Mouse (Mus musculus) midbrain, embryonic 16.5 days (tissue): ENCODE data around the gene Sbno2. TPM values are rescaled to one million over a fixed set of nuclear protein-coding genes. Genes with fewer than 3 reads are reported as not detected.

ENCODE experiments used
- ATAC-seq: fragments of 200-750 bp; cut with Nextera tagmentation; 2 replicates; pipeline ENCODE4 v1.8.0; 2017; ENCODE audit warnings: moderate TSS enrichment
- H3K27ac ChIP-seq: fragments of 300-500 bp; sonication (generic); 2 replicates; pipeline ENCODE4 v1.5.1; 2014; ENCODE audit warnings: mild to moderate bottlenecking, low read length, mixed read lengths
- H3K27me3 ChIP-seq: fragments of 300-500 bp; sonication (generic); 2 replicates; pipeline ENCODE4 v1.6.1; 2014; ENCODE audit warnings: low read depth, low read length, mixed read lengths; ENCODE audit not compliant: control insufficient read depth, insufficient read depth
- H3K36me3 ChIP-seq: fragments of 300-500 bp; sonication (generic); 2 replicates; pipeline ENCODE4 v1.6.1; 2014; ENCODE audit warnings: mild to moderate bottlenecking, low read length, moderate library complexity, mixed read lengths; ENCODE audit not compliant: control insufficient read depth, insufficient read depth
- H3K4me1 ChIP-seq: fragments of 300-500 bp; sonication (generic); 2 replicates; pipeline ENCODE4 v1.6.1; 2014; ENCODE audit warnings: mild to moderate bottlenecking, low read length, mixed read lengths; ENCODE audit not compliant: control insufficient read depth, insufficient read depth
- H3K4me2 ChIP-seq: fragments of 300-500 bp; sonication (generic); 2 replicates; pipeline ENCODE4 v1.6.1; 2014; ENCODE audit warnings: mild to moderate bottlenecking, low read length, mixed read lengths
- H3K4me3 ChIP-seq: fragments of 300-500 bp; sonication (generic); 2 replicates; pipeline ENCODE4 v1.5.1; 2014; ENCODE audit warnings: low read depth, mild to moderate bottlenecking, low read length, moderate library complexity, mixed read lengths
- H3K9ac ChIP-seq: fragments of 300-500 bp; sonication (generic); 2 replicates; pipeline ENCODE4 v1.6.1; 2014; ENCODE audit warnings: low read depth, low read length, mixed read lengths
- H3K9me3 ChIP-seq: fragments of 300-500 bp; sonication (generic); replicated peaks from 2 replicates; pipeline ENCODE4 v1.6.1; 2014; ENCODE audit warnings: mild to moderate bottlenecking, low read length, mixed read lengths; ENCODE audit not compliant: control insufficient read depth, poor library complexity, severe bottlenecking
- WGBS: fragments of 180-500 bp; shearing (Covaris S2); extraction: QIAGEN DNeasy Blood & Tissue Kit; methylation state at CpG from one replicate; pipeline ENCODE4 v1.1.7; 2014; 5-methylcytosine and 5-hydroxymethylcytosine counted together
- polyA plus RNA-seq: library from polyadenylated mRNA; unstranded; fragments of >200 nt; fragmentation: Nextera tagmentation; extraction: Ambion mirVana; gene quantifications from 2 replicates; pipeline ENCODE4 v1.2.1, GENCODE M21; 2015

The Sbno2 gene
- 11.6 and 12.5 TPM in 2 replicates for polyA plus RNA-seq

DNA sequence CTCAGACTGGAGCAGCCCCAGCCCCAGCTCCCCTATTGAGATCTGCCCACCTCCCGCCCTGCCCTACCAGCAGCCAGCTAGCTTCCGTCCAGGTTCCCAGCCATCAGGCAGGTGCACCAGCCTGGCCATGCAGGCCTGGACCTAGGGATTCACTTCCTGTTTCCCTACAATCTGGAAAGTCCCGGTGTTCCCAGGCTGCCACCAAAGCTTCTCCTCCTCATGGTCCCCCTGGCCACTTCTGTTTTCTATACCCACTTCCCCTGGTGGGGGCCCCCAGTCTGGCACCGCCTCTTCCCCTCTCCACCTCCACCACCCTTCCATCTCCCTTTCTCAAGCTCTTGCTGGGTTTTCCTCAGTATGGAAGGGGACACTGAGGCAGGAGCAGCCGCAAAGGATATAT, at the start of gene Sbno2:
Gene Sbno2, minus strand, starts transcription at position 112 of the 400 bp plus-strand sequence.
- Histone ChIP-seq H3K4me3 (no peak within 1 kb of the TSS), H3K36me3 (no peaks in the 10 kb centered on the region), H3K9ac (no peak within 1 kb of the TSS), H3K4me1 (peaks cover 11% of the 10 kb centered on the region), H3K27ac (no peak within 1 kb of the TSS), H3K4me2 (no peak within 1 kb of the TSS), H3K27me3 (no peaks in the 10 kb centered on the region), H3K9me3 (no peaks in the 10 kb centered on the region)
- no peak for ATAC-seq
- WGBS, result 76% methylated on average over 5 of the region's 5 CpGs

DNA sequence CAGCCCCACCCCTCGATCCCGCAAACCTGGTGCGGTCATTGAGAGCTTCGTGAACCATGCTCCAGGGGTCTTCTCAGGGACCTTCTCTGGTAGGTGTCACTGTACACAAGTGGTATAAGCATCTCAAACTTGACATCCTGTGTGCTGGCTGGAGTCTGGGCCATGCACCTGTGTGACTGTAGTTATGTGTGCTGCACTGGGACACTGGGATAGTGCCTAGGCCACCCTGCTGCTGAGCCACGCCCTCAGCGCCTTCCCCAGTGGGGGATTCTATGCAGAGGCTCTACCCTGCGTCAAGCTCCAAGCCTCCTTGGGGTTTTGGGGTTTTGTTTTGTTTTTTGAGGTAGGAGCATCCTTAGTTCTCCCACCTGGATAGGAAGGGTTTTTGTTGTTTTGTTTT, 49.0 kb upstream of the Sbno2 start:
- H3K4me2 ChIP-seq, result no peak overlapping the region
- ATAC-seq, result no peak
- H3K27me3 ChIP-seq, result no peaks in the 10 kb centered on the region
- whole genome bisulfite sequencing, result 66% methylated on average over 7 of the region's 7 CpGs
- no peak overlapping the region for H3K27ac ChIP-seq
- H3K36me3 ChIP-seq, result peaks cover 37% of the 10 kb centered on the region
- peaks cover 34% of the 10 kb centered on the region for H3K4me1 ChIP-seq
- H3K9ac ChIP-seq, result peak overlapping the region; percentile 18; the same call in 1 of the 2 replicates
- H3K4me3 ChIP-seq, result no peak overlapping the region
- H3K9me3 ChIP-seq, result no peaks in the 10 kb centered on the region

DNA sequence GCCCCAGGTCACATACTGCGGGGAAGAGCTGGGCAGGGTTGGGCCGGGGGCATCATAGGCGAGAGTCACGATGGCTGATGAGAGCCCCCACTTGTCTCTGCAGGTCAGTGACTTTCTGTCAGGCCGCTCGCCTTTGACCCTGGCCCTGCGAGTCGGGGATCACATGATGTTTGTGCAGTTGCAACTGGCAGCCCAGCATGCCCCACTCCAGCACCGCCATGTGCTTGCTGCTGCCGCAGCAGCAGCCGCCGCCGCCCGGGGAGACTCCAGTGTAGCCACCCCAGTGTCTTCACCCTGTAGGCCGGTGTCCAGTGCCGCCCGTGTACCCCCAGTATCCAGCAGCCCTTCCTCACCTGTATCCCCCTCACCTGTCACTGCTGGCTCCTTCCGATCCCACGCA, 48.3 kb upstream of the Sbno2 start:
- H3K36me3 ChIP-seq, result peaks cover 37% of the 10 kb centered on the region
- H3K9me3 ChIP-seq, result no peaks in the 10 kb centered on the region
- H3K27ac ChIP-seq, result peak overlapping the region; percentile 58
- 88% methylated on average over 19 of the region's 19 CpGs for WGBS
- H3K9ac ChIP-seq, result peak overlapping the region; percentile 99
- ATAC-seq, result no peak
- peaks cover 28% of the 10 kb centered on the region for H3K4me1 ChIP-seq
- peak overlapping the region; percentile 99; the same call in 1 of the 2 replicates for H3K4me2 ChIP-seq
- no peak overlapping the region for H3K4me3 ChIP-seq
- H3K27me3 ChIP-seq, result no peaks in the 10 kb centered on the region

DNA sequence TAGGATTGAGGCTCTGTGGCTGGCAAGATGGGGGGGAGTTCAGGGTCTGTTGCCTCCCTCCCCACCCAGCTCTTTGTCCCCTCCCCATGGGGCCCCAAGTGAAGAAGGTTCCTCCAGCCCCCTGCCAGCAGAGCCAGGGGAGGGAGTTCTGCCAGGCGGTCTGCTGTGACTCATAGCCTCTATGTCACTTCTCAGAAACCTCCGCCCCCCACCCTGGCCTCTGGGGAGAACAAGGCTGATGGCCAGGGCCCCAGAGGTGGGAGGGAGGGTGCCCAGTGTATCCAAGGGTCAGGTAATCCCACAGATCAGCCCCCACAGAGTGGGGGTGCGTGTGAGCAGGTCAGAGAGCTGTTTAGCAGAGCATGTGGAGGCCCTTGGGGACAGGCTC, 47.5 kb upstream of the Sbno2 start:
- Histone ChIP-seq H3K9ac (peak overlapping the region; percentile 99), H3K27me3 (no peaks in the 10 kb centered on the region), H3K27ac (peak overlapping the region; percentile 100), H3K4me3 (peak overlapping the region; percentile 93), H3K9me3 (no peaks in the 10 kb centered on the region), H3K36me3 (peaks cover 37% of the 10 kb centered on the region), H3K4me2 (peak overlapping the region; percentile 99), H3K4me1 (peaks cover 28% of the 10 kb centered on the region)
- ATAC-seq, result no peak
- WGBS, result 32% methylated on average over 3 of the region's 3 CpGs

DNA sequence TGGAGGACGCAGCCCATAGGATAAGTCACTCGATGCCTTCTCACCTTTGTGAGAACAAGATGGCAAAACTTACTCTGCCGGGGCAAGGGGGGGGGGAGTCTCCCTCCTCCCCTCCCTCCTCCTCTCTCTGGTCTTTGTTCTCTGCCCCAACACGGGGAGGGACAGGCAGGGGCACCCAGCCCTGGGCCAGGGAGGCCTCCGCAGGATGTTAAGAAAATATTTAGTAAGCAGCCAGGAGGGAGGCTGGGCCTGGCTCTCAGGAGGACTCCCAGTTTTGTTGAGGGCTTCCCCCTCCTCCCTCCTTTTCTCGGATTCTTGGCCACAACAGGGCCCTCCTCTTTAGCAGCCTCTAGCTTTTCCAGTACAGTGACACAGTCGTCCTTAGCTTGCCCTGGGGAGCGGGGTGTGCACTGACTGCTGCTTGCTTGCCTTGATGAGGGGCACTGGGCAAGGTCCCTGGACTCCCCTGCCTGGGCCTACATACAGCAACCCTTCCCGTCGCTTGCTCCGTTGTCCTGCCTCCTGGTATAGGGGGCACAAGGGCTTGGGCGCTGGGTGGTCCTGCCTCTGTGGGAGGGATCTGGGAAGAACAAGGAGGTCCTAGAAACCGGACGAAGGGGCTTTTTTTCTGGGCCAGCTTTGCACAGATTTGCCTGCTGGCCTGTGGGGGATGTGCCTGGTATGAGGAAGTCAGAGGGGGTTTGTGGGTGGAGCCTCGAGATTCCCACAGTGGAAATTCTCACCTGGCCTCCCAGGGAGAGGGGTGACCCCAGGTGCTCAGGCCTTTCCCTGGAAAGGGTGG, 46.9 kb upstream of the Sbno2 start:
- Histone ChIP-seq H3K27me3 (no peaks in the 10 kb centered on the region), H3K36me3 (peaks cover 35% of the 10 kb centered on the region), H3K9me3 (no peaks in the 10 kb centered on the region), H3K4me2 (peak overlapping the region; percentile 99), H3K4me1 (peaks cover 27% of the 10 kb centered on the region), H3K9ac (peak overlapping the region; percentile 99), H3K27ac (peak overlapping the region; percentile 100), H3K4me3 (peak overlapping the region; percentile 93)
- ATAC-seq, result no peak
- WGBS, result 1% methylated on average over 15 of the region's 15 CpGs

DNA sequence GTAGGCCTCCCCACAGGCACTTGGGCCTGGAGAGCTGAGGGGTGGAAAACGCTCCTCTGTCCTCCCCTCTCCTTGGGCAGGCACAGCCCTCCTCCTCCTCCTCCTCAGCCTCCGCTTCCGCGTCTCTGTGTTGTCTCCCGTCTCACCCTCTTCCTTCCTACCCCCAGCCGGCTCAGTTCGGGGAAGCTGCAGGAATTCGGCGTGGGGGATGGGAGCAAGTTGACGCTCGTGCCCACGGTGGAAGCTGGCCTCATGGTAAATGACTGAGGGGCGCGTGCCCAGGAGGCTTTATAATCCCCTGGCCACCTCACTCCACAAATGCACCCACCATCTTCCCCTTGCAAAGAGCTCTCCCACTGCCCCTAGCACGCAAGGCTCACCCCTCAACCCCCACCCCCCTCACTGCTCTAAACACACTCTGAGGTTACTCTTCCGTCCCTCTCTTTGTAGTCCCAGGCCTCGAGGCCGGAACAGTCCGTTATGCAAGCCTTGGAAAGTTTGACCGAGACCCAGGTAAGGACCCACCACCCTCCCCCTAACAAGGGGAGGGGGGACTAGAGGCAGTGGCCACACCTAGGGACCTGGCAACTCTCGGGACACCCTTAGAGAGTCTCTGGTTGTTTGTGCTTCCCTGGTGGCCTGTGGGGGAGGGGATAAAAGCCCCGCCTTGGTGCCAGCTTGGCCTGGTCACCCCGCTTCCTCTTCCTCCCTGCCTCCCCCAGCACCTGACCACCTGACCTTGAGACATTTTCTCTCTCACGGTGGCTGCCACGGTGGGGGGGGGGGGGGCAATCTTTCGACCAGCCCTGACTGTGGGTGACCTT, 46.1 kb upstream of the Sbno2 start:
- Histone ChIP-seq H3K27ac (peak overlapping the region; percentile 100), H3K4me3 (peak overlapping the region; percentile 93), H3K27me3 (no peaks in the 10 kb centered on the region), H3K4me1 (peaks cover 29% of the 10 kb centered on the region), H3K36me3 (peaks cover 32% of the 10 kb centered on the region), H3K4me2 (peak overlapping the region; percentile 99), H3K9ac (peak overlapping the region; percentile 99), H3K9me3 (no peaks in the 10 kb centered on the region)
- ATAC-seq, result no peak
- WGBS, result under 1% methylated on average over 24 of the region's 26 CpGs

DNA sequence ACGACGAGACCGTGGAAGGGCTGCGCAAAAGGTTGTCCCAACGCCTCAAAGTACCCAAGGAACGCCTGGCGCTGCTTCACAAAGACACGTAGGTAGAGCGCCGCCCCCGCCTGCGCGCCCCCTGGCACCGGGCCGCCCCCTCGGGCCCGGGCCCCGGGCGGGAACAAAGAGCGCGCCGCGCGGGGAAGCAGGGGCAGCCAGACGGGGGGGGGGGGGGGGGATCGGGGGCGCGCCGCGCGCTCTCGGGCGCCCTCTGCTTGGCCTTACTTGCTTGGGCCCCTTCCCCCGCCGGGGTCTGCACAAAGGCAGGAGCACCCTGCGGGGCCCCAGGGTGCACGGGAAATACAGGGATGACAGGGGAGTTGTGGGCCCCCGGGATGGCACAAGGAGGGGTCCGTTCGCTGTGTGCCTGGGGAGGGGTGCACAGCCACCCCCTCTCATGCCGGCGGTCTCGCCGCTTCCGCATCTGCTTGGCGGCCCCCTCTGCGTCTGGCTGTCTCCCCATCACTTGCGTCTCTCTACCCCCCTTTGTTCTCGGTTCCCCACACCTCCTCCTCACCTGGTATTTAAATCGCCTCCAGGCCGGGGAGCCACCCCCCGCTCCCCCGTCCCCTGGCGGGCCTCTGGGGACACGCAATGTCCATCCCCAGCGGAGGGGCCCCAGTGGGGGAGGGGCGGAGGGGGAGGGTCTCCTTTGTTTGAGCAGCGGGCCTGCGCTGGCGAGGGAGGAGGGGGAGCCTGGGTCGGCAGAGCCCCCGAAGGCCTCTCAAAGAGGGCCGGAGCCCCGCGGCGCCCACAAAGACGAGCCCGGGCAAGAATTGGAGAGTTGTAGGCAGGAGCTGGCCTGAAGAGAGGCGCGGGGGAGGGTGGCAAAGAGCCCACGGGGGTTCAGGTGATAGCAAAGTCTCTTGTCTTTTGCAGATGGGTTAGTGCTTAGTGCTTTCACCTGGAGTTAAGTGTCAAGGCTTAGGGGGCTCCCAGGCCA, 45.1 kb upstream of the Sbno2 start:
- H3K9ac ChIP-seq, result peak overlapping the region; percentile 99
- H3K27me3 ChIP-seq, result no peaks in the 10 kb centered on the region
- no peak for ATAC-seq
- H3K9me3 ChIP-seq, result no peaks in the 10 kb centered on the region
- peaks cover 29% of the 10 kb centered on the region for H3K4me1 ChIP-seq
- peak overlapping the region; percentile 100 for H3K27ac ChIP-seq
- peak overlapping the region; percentile 93 for H3K4me3 ChIP-seq
- WGBS, result 0% methylated on average over 40 of the region's 71 CpGs
- H3K4me2 ChIP-seq, result peak overlapping the region; percentile 99
- peaks cover 27% of the 10 kb centered on the region for H3K36me3 ChIP-seq
